Mouse (Mus musculus) gastrocnemius, adult 18-20 months (tissue): ENCODE measurements at regions not wholly inside any gene's neighbourhood (a gene's known extent, or its start where the extent isn't known, plus 50 kb on each side); places are given as distances from the start of the nearest gene placed in this dataset.

ENCODE experiments used
- DNase-seq: peaks from one replicate; pipeline ENCODE4 v3.0.0; 2021; ENCODE audit warnings: low spot score

DNA sequence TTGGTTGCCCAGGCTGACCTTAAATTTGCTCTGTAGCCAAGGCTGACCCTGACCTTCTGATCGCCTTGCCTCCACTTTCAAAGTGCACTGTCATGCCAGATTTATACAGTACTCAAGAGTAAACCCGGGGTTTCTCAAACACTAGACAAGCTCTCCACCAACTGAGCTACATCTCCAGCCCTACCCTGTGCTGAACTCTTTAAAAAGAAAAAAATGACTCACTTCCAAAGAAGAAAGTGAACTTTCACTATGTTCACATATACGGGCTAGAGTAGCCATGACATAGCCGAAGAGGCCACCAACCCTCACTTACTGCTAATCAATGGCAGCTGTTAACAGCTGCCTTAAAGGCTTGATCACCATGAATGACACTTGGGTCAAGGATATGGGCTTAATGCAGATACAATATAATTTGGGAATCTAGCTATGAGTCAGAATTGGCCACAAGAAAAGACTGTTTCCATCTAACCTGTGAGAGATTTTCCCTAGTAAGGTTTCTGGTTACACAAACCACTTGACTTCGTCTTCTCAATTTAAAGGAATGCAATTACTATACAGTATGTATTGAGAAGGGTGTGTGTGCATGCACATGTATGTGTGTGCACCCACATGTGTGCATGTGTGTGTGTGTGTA, 157.4 kb upstream of the Tgfbr2 start:
- DNase-seq = no peak

DNA sequence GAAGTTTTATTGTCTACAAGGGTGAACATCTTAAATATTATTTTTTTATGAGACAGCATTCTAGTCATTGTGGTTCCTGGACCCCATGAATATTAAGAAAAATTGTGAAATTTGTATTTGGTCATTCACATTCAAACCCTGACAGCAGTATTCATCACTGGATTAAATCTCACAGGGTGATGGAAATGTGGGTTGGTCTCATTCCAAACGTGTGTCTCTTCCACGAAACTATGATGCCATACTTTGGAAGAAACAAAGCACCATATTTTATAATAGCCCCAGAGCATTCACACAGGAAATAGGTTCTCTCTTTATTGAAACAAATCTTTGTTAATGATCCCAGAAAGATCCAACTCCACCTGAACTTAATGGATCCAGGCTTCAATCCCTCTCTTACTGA, 156.2 kb upstream of the Tgfbr2 start:
- peak; percentile 15 for DNase-seq

DNA sequence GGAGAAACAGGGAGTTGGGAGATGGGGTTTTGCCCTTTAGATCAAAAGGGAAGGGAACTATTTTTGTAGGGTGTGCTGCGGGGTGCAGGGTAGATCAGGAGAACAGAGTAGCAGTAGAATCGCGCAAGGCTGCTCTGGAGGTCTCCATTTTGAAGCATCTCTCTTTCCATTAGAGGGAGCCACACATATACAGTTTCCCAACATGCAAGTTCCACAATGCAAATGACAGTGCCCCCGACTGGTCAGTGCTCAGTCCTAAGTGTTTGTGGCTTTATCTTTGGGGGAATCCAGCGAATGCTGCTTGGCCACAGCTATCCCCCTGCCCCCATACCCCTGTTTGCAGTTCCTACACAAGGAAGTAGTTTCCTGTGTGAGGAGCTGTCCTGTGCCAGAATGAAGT, 155.6 kb upstream of the Tgfbr2 start:
- no peak for DNase-seq

DNA sequence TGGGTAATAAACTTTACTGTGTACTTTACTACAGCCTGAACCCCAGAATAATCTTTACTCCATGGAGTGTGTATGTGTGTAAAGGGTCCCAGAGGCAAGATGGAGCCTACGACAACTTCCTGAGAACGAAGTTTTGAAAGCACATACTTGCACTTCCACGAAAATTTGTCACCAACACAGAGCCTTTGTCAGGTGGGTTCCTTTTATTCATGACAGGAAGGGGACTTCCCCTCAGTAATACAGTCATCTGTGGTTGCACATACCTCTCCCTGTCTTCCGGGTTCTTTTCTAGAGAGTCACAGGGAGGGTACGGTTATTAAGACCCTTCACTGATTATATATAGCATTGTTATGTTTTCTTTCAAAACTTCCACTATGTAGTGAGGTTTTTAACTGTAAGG, 154.0 kb upstream of the Tgfbr2 start:
- no peak for DNase-seq

DNA sequence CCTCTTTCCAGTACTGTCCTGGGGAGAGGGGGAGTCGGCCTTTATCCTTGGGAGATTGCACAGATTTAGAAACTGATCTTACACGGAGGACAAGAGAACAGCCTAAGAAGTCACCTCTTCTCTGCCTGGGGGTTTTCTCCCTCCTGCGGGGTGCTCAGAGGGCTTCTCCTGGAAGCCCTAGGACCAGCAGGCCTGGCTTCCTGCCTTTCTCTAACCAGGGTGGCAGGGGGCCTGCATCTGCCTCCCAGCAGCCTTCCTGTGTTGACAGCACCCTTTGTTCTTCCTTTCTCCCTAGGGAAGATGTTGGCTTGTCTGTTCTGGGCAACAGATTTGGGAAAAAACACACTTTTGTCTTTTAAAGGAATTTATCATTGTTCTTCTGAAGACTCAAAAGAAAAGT, 153.0 kb upstream of the Tgfbr2 start:
- peak; percentile 24 for DNase-seq

DNA sequence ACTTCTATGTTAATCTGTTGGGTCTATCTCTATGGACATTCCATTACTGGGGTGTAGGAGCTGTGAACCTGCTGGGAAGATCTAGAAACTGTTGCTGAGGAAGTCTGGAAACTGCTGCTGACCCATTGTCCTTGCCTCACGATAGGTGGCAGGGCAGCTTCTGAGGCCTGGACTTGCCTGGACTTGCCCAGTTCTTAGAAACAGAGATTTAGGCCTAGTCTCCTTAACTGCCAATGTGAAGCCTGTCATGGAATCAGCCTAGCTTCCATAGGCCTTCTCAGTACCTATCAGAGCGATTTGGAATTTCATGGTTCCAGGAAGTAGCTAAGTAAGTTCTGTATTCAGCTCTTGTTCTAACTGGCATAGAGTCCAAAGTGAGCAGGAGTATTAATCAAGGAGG, 151.9 kb upstream of the Tgfbr2 start:
- no peak for DNase-seq

DNA sequence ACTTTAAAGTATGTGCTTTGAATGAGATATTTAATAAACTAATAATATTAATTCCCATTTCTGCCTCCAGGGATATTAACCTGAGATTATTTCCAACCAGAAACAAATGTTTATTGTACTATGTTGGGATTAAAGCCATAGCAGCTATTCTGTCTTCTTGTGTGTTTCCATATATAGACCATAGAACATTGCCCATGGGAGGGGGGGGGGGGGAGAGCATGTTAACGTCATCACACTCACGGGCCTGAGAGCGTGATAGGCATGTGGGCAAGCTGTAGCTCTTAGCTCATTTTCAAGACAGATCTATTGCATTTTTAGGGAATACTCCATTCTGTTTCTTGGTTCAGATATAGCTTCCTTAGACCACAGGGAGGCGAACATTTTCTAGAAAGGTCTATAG, 149.8 kb upstream of the Tgfbr2 start:
- no peak for DNase-seq

DNA sequence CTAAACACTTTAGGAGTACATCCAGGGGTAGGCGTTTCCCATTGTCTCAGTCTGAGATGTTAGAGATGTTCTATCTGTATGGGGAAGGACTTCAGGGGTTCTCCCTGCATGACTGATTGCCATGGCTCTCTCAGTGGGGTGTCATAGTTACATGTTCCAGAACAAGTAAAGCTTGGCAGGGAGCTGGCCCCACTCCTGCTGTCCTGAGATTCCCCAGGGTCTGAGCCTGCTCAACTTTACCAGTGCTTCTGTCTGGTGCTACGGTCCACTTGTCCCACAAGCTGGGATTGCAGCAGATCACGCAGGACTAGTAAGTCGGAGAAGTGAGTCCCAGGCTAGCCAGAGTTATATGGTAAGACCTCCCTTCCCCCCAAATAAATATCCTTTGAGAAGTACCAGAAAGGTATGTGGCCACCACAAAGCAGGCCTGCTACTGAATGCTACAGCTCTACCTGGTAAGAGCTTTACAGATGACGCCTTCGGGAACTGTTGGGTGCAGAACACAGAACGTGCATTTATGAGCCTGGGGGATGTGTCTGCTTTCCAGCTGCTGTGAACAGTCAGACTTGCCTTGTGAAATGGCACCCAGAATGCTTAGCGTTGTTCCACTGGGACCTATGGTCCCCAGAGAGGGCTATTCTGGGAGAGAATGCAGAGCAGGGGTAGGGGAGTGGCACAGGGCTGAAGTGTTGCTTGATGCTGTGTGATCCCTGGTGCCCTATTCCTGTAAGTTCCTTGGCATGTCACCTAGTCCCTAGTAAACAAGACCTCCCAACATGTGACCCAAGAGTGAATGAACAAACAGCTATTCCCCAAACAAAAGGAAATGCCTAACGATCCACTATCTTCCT, 148.9 kb upstream of the Tgfbr2 start:
- no peak for DNase-seq

DNA sequence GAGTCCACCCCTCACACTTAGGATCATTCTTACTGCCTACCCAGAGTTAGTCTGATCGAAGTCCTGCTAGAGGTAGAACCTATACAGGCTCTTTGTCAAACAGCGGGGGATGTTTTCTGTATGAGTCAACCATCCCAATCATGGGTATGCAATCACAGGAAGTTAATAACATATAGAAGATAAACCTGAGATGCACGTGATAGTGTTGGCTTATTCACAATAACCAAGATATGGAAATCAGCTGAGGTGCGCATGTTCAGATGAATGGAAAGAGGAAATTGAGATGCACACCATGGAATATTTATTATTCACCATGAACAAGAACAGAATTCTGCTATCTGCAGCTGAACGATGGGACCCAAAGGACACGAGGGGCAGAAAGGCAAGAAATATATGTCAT, 146.7 kb upstream of the Tgfbr2 start:
- no peak for DNase-seq

DNA sequence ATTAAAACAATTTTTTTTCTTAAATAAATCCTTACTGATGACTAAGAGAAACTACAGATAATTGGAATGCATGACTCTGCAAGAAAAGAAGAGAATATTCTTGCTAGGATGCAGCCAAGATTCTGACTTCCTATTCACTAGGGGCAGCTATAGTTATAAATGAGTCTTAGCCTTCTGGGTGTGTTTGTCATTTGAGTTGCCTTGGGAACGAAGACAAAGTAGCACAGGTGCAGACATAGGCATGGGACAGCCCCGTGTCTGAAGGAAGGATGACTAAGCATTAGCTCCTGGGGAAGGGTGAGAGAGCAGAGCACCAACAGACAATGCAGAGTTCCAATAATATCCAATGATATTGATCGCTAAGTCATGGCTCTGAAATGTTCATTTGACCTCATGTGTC, 144.3 kb upstream of the Tgfbr2 start:
- DNase-seq = no peak

DNA sequence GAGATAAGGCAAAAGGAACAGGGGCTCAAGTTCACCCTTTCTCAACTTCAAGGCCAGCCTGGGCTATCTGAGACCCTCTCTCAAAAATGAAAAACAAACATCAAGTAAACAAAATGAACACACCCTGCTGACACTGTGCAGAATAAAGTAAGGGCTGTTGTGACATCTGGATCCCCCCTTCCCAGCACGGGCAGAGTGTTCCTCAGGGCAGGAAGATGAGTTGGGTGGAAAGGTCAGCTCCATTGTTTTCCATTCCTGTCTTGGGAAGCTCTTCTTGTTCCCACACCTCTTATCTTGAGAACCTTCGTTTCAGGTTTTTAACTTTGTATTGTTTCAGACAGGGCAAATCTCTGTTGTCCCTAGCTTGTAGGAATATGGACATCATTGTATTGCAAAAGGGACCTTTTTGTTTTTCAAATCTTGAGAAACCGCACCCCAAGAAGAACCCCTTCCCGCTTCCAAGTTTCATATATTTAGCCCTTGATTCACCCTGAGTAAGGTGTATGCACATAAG, 141.5 kb upstream of the Tgfbr2 start:
- no peak for DNase-seq

DNA sequence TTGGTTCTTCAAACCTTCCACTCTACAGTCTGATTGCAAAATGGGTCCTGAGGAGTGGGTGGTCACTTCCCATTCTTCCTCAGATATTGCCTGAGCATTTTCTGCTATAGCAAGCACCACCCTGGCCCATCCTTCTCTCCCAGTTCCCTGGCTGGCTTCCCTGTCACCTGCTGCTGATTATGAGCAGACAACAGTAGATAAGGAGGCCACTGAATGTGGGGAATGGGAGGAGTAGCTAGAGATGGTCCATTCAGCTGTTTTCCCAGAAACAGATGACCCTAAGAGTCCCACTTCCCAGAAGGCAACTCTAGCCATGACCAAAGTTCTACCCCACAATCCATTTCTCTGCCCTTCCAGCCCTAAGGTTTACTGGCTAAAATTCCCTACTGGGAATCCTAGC, 139.6 kb upstream of the Tgfbr2 start:
- no peak for DNase-seq

DNA sequence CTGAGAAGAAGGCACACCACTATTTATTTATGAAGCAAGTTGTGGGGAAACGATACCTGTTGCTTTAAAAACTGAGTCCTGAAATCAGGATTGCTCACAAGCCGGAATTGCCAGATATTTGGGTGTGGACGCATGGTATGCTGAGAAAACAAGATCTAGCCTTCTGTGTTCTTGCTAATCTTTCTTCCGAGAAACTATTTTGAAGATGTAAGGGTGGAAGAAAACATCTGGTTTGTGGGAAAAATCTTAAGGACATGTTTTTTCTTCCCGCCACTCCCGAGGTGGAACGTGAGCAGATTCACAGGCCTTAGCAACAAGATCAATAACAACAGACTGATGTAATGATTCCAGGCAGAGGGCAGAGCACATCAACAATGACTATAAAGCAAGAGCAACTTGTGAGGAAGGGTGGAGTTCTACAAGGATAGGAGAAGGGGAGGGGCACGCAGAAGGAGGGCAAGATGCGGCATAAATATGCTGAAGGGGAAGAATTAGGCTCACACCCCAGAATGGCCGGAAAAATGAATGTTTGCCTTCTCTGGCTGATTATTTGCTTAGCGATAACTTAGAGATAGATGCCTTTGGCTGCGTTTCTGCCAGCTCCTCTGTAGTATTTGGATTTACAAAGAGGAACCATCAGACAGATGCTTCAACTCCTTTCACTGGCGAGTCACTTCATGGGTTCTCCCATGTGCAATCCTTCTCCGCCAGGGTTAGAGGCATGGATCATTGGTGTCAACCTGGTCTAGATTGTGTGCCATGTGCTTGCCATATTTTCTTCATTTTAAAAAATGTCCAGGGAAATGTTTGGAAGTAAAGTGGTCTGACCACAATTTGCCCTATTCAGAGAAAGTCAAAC, 139.0 kb upstream of the Tgfbr2 start:
- DNase-seq = peak; percentile 21

DNA sequence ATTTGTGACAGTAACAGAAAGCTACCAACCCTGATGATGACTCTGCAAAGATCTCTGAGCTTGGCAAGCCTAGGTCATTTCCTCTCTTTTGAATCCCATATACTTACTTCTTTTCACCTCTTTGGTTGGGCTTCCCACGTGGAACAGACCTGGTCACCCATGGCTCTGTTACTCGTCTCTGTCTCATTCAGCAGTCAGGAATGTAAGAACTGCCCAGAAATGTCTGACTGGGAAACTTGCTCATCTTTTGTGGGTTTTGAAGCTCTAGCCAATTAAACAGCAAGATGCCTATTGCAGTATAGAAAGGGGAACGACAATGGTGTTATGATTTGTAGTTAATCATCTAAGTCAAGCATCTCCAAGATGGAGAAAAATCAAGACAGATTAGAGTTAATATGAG, 136.2 kb upstream of the Tgfbr2 start:
- DNase-seq = no peak

DNA sequence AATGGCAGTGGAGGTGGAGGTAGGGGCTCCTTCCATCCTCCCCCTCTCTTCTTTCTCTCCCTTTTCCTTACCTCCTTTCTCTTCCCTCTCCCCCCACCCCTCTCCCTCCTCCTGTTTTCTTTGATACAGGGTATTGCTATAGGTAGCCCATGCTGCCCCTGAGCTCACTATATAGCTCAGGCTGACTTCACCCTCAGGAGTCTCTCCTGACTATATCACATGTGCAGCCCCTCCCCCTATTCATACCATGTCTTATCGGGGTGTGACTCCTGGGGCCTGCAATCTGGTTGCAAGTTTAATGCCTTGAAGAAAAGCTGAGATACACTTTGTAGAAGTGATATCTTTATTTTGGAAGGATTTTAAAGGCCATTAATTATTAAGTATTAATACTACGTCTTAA, 126.4 kb upstream of the Tgfbr2 start:
- no peak for DNase-seq

DNA sequence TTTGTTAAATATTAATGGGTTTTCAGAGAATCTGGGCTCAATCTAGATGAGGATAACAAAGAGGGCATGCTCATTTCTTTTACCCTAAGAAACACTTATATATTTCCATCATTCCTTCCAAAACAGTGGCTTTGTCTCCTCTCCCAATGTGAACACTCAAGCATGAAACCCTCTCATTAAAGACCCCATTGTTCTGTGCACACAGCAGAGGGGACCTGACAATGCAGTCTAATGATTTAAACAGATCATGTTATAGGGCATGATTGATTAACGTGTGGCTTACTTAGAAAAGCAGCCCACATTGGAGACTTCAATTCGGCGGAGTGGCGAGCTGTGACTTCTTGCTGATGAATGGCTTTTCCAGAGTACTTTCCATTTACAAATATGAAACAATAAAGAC, 123.6 kb upstream of the Tgfbr2 start:
- DNase-seq = no peak

DNA sequence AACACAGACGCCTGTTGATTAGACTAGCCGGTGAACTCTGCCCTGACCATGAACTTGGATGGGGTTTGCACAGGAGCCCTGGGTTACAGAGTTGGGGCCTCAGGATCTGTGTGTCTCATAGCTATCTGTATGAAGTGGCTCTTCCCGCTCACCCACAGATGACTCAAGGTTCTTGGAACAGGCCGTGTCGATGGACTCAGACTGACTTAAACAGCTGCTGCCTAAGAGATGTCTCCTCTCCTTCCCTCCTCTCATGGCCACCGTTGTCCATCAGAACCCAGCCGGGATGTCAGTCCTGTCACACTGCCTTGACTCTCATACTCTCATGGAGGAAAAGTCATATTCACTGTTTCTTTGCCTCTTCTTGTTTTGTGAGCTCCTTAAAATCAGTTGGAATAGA, 121.2 kb upstream of the Tgfbr2 start:
- no peak for DNase-seq

DNA sequence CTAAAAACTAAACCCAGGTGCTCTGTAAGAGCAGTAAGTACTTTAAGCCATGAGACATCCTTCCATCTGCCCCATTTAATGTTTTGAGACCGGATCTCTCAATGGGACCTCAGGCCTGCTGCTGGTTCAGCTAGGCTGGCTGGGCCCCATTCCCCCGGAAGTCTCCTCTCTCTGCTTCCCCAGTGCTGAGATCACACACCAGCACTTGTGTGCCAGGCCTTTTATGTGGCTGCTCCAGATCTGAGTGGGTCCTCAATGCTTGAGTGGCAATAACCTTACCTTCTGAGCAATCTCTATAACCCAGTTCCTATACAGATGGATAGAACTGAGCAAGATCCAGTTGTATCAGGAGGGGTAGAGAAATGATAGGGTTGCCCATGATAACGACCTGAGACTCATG, 118.9 kb upstream of the Tgfbr2 start:
- DNase-seq = no peak

DNA sequence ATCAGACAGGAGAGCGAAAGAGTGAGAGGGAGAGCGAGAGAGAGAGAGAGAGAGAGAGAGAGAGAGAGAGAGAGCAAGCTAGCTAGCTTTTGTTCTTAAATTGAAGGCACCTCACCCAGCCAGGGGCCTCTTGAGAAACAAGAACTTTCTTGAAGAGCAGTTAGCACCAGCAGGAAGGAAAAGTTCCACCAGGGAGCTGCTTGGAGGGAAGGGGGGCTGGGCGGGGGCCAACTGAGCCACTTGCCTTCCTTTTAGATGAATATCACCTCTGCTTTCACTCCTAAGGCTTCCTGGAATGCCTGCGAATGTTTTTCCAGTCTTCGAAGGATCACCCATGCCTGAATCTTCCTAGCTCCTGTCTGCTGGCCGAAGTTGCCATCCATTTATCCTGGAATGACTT, 118.0 kb upstream of the Tgfbr2 start:
- no peak for DNase-seq

DNA sequence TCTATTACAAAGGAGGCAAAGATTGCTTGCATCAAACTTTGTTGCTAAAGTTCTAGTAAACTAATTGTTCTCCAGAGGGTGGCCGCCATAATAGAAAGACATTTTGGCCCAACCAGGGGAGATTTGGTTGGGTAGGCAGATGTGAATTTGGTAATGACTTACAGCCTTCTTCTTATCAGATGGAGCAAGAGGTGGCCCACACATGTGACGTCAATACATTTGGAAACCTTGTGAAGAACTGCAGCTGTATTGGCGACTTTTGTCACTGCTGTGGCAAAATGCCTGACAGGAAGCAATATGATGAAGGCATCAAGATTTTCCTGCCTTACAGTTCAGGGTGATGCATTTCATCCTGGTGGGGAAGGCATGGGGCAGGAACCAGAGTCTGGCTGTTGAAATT, 116.5 kb upstream of the Tgfbr2 start:
- DNase-seq = no peak

DNA sequence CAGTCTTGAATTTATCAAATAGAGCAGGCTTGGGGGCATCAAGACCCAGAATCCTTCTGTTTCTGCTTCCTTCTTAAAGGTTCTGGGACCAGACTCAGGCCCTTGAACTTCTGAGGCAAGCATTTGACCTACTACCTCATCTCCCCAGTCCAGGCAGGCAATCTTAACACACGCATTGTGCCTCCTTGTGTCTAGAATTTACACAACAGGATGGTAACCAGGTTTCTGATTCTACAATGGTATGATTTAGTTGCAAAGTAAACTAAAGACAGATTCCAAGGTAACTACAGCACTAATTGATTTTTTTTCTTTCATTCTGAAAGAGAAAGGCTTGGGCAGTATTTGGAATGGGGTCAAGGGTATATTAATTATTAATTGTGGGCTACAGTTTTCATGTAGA, 115.7 kb upstream of the Tgfbr2 start:
- no peak for DNase-seq

DNA sequence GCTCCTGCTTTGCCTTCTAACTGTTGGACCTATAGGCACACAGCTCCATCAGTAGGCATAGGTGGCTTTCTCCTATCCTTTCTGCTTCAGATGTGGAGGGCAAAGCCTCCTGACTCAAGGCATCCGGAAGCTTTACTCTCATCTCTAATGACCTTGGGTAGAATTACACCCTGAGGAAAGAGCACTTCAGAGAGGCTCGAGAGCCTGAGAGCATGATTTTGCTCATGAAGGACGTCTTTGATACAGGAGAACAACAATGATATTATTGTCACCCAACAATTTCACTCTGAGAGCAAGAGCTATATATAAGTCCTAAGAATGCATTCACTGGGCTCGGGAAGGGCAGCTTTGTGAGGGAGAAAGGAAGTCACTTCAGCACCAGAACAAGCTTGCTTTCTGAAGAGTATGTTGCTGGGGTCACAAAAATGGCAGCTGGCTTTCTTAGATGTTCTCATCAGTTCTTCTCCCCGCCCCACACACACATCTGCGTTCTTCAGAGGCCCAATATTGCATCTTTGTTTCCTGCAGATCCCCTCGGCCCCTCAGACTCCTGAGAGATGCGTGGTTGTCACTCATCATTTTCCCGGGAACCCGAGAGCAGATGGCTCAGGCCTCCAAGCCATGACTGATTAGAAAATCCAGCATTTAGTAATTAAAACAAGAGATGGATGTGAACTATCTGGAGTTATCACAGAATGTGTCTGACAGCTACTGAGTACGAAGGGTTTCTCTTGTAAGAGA, 110.7 kb upstream of the Tgfbr2 start:
- no peak for DNase-seq
